Mouse (Mus musculus) large intestine, adult 2 months (tissue): ENCODE results near the gene Themis. TPM values are rescaled to one million over a fixed set of nuclear protein-coding genes. Genes with fewer than 3 reads are reported as not detected.

Source experiments
- DNase-seq: peaks from one replicate; pipeline ENCODE4 v3.0.0-alpha.2; 2012; ENCODE audit warnings: low read depth, low spot score
- WGBS: fragments of 180-500 bp; shearing (Covaris S2); methylation state at CpG from one replicate; pipeline ENCODE4 v1.1.7; 2018; 5-methylcytosine and 5-hydroxymethylcytosine counted together
- polyA plus RNA-seq: library from polyadenylated mRNA; depleted of rRNA; stranded (reverse); fragments of >200 nt; gene quantifications from 2 replicates; pipeline ENCODE4 v1.2.3, GENCODE M21; 2012

Gene Themis
- polyA plus RNA-seq, 1 experiment, result 0.07 TPM

DNA sequence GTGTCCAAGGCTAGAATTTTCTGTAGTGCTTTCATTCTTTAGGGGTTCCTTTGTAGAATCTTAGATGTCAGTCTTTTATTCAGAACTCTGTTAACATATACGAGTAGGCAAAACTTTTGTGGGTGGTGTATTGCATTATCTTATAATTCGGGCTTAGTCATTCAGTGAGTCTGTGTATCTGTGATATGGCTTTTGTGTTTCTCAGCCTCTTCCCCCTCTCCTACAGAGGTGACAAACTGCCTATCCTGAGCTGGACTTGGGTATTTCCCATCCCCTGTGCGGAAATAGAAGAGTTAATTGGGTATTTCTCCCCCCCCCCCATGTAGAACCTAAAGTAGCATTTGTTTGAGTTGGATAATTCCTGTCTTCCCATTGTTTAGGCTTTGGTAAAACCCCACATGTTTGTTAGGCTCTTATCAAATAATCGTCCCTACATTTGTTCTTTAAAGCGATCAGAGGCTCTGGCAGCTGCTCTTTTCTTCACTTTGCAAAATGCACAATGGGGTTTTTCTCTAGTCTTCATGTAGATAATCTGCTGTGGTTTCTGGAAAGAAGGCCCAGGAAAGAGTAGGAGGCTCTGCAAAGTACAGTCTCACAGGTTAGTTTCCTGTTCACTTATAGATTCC, 108.7 kb downstream of the Themis start:
- no peak for DNase-seq
- 74% methylated on average over 5 of the region's 5 CpGs for WGBS

GRCm38 (mm10) chr10:28799469-28799868, 131.3 kb downstream of the Themis start:
- no peak for DNase-seq
- 38% methylated on average over 4 of the region's 4 CpGs for WGBS

DNA sequence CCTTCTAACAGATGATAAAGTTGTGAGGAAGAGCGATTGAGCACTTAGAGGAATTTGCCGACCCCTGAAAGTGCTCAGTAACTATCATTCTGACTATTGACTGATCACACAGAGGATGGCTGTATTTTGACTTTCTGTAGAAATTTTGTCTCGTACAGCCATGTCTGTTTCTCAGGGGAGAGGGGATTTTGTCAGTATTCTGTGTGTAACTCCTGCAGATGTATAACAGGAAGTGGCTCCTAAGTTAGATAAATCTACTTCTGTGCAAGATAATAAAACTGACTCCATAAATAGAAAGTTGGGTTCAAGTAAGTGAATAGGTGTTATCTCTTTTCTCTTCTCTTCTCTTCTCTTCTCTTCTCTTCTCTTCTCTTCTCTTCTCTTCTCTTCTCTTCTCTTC, 137.0 kb downstream of the Themis start:
- no peak for DNase-seq
- 66% methylated on average over 3 of the region's 3 CpGs for WGBS

GRCm38 (mm10) chr10:28811928-28812570, 143.9 kb downstream of the Themis start:
- no peak for DNase-seq
- 86% methylated on average over 5 of the region's 5 CpGs for WGBS

GRCm38 (mm10) chr10:28812571-28812936, 144.4 kb downstream of the Themis start:
- DNase-seq, result no peak

DNA sequence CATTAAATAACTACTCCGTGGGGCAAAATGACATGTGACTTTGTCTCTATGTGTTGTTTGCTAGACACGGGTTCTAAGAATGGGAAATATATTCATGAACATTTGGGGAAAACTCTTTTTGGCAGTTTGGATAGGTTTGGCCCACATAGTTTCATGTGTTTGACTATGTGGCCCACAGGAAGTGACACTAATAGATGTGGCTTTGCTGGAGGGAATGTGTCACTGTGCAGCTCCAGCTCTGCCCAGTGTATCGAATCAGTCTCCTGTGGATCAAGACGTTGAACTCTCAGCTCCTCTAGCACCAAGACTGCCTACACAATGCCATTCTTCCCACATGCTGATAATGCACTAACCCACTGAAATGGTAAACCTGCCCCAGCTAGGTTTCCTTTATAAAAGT, 148.0 kb downstream of the Themis start:
- DNase-seq, result no peak
- 70% methylated on average over 4 of the region's 4 CpGs for WGBS

DNA sequence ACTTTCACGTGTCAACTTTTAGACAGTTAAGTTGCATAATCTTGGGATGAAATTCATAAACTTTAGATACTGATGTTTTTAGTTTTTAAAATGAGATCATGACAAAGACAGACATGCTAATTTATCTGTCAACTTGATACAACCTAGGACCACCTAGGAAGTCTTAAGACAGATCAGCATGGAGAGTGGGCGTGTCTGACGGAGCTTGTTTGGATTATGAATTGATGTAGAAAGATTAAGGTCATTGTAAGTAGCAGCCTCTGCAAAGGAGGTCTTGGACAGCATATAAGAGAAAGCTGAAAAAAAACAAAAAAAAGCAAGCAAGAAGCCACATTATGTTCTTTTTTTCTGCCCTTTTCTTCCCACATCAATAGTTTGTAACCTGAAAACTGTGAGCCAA, 154.2 kb downstream of the Themis start:
- no peak for DNase-seq
- 67% methylated on average over 3 of the region's 3 CpGs for WGBS

DNA sequence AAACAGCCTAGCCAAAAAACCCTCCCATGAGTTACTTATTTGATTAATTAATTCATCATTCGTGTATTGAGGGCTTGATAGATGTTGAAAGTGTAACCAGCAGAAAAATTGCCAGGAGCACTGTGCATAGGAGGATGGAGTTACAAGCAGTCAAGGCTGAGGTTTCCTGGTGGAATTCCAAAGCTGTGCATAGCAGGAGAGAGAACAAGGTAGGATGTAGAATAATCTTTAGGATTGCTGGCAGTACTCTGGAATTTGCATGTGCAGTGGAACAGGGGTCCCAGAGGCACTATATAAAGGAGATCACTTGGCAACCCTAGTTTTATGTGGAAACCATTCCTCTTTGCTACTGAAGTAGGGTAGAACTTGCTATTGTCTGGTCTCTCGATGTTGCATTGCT, 174.4 kb downstream of the Themis start:
- DNase-seq, result no peak
- 69% methylated on average over 2 of the region's 2 CpGs for WGBS

DNA sequence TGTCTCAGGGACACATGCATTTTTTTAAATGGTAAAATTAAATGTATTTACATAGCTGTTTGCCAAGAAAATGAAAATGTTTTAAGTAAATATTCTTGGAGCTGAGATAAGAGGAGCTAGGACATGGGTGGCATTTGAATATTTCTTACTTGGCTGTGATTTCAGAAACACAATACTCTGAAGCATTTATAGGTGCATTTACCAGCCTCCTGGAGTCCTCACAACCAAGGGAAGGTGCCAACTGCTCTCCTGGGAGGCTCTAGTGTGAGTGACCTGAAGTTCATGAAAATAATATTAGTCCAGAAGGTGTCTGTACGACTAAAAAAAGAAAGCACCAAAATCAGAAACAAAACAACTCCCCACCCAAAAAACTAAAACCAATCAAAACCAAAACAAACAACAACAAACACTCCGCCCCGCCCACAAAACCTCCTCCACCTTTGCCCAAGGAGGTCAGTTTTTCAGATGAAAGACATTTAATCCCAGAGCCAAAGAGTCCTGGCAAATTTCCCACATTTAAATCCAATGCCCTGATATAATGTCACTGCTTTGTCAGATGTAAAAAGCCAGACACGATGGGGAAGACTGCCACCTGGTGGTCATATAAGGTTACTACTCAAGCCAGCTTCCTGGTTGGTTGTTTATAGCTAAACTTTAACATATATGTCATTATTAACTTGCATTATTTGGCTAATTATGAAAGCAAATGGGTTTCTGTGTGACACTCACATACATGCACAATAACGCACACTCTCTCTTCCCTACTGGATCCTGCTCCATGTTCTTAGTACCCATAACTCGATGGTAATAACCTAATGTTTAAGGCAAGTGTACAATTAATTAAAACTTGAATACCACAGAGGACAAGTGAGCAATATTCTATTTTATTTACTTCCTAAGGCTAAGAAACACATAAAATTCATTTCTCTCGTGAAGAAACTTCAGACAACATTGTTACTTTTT, 175.9 kb downstream of the Themis start:
- 25% methylated on average over 7 of the region's 7 CpGs for WGBS
- DNase-seq, result peak; percentile 4

GRCm38 (mm10) chr10:28856154-28856553, 188.0 kb downstream of the Themis start:
- 72% methylated on average over 2 of the region's 2 CpGs for WGBS
- DNase-seq, result no peak

GRCm38 (mm10) chr10:28870580-28871354, 202.6 kb downstream of the Themis start:
- DNase-seq, result no peak
- 71% methylated on average over 4 of the region's 4 CpGs for WGBS

GRCm38 (mm10) chr10:28874605-28875004, 206.4 kb downstream of the Themis start:
- DNase-seq, result no peak
- 77% methylated on average over 4 of the region's 4 CpGs for WGBS

- 76% methylated on average over 1 of the region's 1 CpGs for WGBS
- no peak for DNase-seq
Measured at GRCm38 (mm10) chr10:28887643-28888042, 219.5 kb downstream of the Themis start.

GRCm38 (mm10) chr10:28890886-28891285, 222.7 kb downstream of the Themis start:
- 79% methylated on average over 2 of the region's 2 CpGs for WGBS
- no peak for DNase-seq

- no peak for DNase-seq
Measured at GRCm38 (mm10) chr10:28898351-28898750, 230.2 kb downstream of the Themis start.

More at GRCm38 (mm10) chr10:28898351-28898750, 230.2 kb downstream of the Themis start:
- 54% methylated on average over 1 of the region's 1 CpGs for WGBS
